Mouse (Mus musculus) megakaryocyte-erythroid progenitor cell, adult 5 weeks (primary cell): ENCODE data around the gene Abcc3. TPM values are rescaled to one million over a fixed set of nuclear protein-coding genes. Genes with fewer than 3 reads are reported as not detected.

Source experiments
- polyA plus RNA-seq: library from polyadenylated mRNA; stranded (reverse); fragments of >175 nt; gene quantifications from 2 replicates; pipeline ENCODE4 v1.2.3, GENCODE M21; 2012

Gene Abcc3
- polyA plus RNA-seq: 0.17 and 0.32 TPM in 2 replicates

DNA sequence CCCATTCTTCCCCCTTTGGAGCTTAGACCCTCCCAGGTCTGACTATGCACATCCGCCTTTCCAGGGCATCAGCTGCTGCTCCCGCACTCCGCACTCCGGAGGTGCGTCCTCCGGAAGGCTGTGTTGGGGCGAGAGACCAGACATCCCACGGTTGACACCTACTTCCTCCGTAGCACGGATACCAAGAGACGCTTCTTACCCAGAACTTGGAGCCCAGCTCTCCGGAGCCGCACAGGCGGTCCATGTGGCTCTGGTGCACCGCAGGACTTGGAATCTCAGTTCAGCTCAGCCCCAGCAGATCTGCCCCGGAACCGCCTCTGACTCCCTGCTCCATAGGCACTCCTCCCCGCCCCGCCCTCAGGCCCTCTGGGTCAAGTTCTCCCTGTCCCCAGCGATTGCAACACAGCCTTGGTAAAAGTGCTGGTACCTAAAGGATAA, at the start of gene Abcc3:
Gene Abcc3, minus strand, starts transcription at position 326 of the 438 bp plus-strand sequence.

DNA sequence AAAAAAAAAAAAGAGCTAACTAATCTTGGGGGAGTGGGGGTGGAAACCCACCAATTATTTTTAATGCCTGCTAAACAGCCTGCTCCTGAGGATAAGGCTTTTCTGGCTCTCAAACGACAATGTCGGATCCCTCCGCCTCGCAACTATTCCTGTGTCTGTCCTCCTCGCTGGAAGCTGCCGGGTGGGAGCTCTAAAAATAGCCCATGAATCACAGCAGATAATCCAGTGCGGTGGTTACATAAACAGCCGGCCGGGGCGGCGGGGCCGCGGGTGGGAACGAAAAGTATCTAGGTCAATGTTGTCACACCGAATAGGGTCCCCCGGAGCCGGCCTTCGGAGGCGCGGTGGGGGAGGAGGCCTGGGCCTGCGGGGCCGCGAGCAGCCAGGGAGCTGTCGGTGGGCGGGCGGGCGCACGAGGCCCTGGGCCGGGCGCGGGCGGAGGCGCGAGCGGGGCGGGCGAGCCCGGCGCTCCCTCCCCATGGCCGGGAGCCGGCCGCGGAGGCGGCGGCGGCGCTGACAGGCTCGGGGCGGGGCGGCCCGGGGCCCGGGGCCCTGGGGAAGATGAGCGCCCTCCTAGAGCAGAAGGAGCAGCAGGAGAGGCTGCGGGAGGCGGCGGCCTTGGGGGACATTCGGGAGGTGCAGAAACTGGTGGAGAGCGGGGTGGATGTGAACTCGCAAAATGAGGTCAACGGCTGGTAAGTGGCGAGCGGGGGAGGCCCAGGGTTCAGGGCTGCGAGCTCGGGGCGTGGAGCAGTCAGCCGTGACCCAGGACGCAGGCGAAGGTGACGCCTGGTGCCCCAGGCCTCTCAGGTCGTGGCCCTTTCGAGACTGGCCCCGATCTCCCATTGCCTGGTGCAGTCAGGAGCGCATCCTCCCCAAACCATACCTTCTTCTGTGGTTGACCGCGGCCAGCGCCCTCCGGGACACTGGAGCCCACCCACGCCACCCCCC, 64.8 kb downstream of the Abcc3 start, which contains the start of gene Ankrd40:
Gene Ankrd40, plus strand, starts transcription at position 309 of the 951 bp plus-strand sequence.

DNA sequence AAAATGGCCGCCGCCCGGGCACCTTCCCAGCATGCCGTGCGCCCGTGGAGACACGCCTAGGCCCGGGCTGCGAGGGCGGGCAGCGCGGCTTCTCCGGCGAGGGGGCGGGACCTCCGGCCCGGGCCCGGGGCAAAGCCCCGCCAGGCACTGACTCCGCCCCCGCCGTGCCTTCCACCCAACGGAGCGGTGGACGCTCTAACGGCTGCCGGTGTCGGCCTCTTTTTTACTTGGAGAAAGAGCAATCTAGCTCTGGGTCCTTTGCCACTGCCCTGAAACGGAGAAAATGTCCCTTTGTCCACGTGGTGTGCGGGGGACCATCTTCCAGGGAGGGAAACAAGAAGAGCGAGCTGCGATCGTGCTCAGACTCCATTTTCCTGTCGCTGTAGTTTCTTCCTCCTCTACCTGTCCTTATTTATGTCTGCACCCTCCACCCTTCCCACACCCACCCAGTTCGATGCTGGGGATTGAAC, 70.8 kb downstream of the Abcc3 start, which contains the start of gene Luc7l3:
Gene Luc7l3, minus strand, starts transcription at position 58 of the 470 bp plus-strand sequence.

Other genes with a start within 250 kb of the Abcc3 start
- 21.7 and 23.1 TPM in 2 replicates for gene Tob1, start 181.5 kb downstream of the Abcc3 start, polyA plus RNA-seq
- gene Wfikkn2, start 147.0 kb downstream of the Abcc3 start, polyA plus RNA-seq: 0.57 and 0.74 TPM in 2 replicates
- gene Gm21885, start 111.1 kb downstream of the Abcc3 start, polyA plus RNA-seq: not detected in 2 replicates
- gene Luc7l3, start 71.0 kb downstream of the Abcc3 start, polyA plus RNA-seq: 27.4 and 35.7 TPM in 2 replicates
- 57.9 and 60.5 TPM in 2 replicates for gene Ankrd40, start 65.0 kb downstream of the Abcc3 start, polyA plus RNA-seq
- 0.78 and 0.82 TPM in 2 replicates for gene Cacna1g, start 81.2 kb upstream of the Abcc3 start, polyA plus RNA-seq
- gene Spata20, start 93.2 kb upstream of the Abcc3 start, polyA plus RNA-seq: not detected in 2 replicates
- 0.02 and 0.05 TPM in 2 replicates for gene Epn3, start 107.0 kb upstream of the Abcc3 start, polyA plus RNA-seq
- gene Mycbpap, start 128.7 kb upstream of the Abcc3 start, polyA plus RNA-seq: 0.34 and 0.36 TPM in 2 replicates
- 4.1 and 7.2 TPM in 2 replicates for gene Rsad1, start 156.3 kb upstream of the Abcc3 start, polyA plus RNA-seq
- gene Chad, start 172.1 kb upstream of the Abcc3 start, polyA plus RNA-seq: 0.69 and 0.91 TPM in 2 replicates
- 27.1 and 40.1 TPM in 2 replicates for gene Acsf2, start 208.9 kb upstream of the Abcc3 start, polyA plus RNA-seq
- gene Lrrc59, start 236.8 kb upstream of the Abcc3 start, polyA plus RNA-seq: 158 and 177 TPM in 2 replicates